Mouse (Mus musculus): ENCODE results near the gene Rpl36-ps4.
A peak's percentile ranks its signal among the peaks of the same experiment; 100 is the strongest.

DNA sequence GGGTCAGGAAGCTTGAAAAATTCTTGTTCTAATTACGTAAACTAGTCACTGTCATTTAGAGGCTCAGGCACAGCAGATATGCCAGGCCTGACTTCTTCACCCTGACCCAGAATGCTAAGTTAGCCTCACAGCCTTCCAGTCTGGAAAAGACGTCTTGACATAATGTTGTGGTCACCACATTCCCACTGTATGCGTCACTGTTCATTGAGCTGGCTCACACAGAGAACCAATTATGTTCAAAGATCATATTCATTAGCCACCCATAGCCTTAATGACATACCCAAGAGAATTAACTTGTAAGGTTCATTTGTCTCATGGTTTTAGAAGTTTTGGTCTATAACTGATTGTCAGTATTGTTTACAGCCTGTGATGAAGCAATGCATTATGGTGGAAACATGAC lies 5.4 kb upstream of the Rpl36-ps4 start:
- TF ChIP-seq CTCF (IDR thresholded peaks at IDR 0.05; ENCODE audit: control insufficient read depth, insufficient read depth, insufficient read length) (no peak), CEBPB (IDR thresholded peaks at IDR 0.05; ENCODE audit: low read depth) (peak; percentile 51), MYOG (IDR thresholded peaks at IDR 0.05; ENCODE audit: control insufficient read depth, extremely low read depth, insufficient read length) (no peak)

Measured in C2C12 (cell line).